Mouse (Mus musculus): ENCODE measurements around the gene Rer1. TPM values are rescaled to one million over a fixed set of nuclear protein-coding genes. Genes with fewer than 3 reads are reported as not detected.
A peak's percentile ranks its signal among the peaks of the same experiment; 100 is the strongest.

Gene Rer1
- polyA plus RNA-seq, 1 experiment = 97.9 TPM

DNA sequence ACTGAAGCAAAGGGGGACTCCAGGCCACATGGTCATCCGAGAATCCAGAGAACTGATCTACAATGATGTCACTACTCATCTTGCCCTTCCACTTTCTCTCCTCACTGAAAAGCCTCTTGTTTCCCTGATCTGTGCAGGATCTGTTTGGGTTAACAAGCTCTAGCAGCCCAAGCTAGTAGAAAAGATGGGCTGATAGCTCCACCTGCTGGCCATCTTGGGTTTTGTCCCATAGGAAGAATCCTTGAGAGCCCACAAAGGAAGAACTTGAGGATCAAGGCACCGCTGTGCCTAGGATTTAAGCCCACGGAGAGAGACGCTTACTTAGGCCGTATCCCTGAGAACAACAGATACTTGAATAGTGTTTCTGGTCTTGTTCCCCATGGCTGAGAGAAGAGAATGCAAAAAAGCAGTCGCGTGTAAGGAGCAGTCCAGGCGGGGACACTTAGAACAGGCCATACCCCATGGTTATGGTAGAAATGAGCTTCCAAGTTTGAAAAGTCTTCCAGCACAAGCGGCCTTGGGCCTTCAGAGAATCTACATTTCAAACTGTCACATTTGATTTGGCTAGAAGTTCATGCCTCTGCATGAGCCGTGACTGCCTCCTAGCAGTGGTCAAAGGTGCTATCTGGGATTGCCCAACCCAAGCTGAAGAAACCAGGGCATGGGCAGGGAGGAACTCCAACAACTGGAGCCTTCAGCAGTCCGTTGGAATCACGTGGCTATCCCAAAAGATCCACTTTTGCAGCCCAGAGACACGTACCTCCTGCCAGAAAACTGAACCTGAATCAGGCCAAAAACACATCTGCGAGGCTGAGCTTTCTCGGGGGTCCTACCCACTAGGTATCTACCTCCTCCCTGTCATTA, 20.0 kb downstream of the Rer1 start:
- Histone ChIP-seq H3K27ac (ENCODE audit: insufficient read depth, low read depth, low read length) (peak overlapping the region; percentile 20; the same call in 1 of the 2 replicates), H3K4me1 (ENCODE audit: control insufficient read depth, insufficient read depth, low read length) (peaks cover 16% of the 10 kb centered on the region), H3K4me3 (ENCODE audit: insufficient read depth, low read length) (peak overlapping the region; percentile 56)
- 0 out of 2 replicates have a peak, but pooled peaks have one; percentile 41 for TF ChIP-seq CTCF (IDR thresholded peaks at IDR 0.05; ENCODE audit: low read depth, low read length)
- TF ChIP-seq POLR2A (IDR thresholded peaks at IDR 0.05; ENCODE audit: borderline replicate concordance, low read depth, low read length) = no peak

DNA sequence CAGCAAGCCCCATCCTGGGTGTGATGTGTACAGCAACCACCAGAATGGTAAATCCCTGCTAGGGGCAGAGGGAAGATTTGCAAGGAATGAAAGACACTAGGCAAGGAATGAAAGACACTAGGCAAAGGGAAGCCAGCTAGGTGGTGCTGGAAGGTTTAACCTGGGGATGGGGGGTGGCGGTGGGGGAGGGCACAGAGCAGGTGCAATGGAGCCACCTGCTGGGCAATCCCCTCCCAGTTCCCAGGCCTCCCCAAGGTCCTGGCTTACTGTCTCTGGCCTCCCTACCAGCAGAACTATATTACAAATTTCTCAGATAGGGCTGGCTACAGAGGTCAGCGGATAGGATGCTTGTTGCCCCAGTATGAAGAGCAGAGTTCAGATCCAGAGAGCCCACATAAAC, 21.7 kb downstream of the Rer1 start:
- no peak overlapping the region for H3K27ac ChIP-seq (ENCODE audit: insufficient read depth, low read depth, low read length)

DNA sequence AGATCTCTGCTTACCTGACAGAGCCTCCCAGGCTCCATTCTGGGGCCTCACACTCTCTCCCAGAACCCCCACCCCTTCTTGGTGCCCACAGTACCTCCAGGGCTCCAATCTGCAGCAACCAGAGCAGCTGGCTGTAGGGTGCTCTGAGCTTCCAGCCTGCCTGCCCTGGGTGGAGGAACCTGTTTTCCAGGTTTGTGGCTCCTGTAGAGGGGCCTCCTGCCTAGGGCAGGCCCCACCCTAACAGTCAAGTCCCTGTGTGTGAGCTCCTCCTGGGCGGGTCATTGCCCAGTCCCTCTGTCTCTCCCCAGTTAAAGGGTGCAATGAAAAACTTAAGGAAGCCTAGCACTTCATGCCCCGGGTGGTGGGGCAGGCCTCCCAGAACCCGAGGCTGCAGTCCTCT, 22.3 kb downstream of the Rer1 start:
- H3K27ac ChIP-seq (ENCODE audit: insufficient read depth, low read depth, low read length) = no peak overlapping the region
- H3K4me3 ChIP-seq (ENCODE audit: insufficient read depth, low read length) = no peak overlapping the region
- no peak for TF ChIP-seq CTCF (IDR thresholded peaks at IDR 0.05; ENCODE audit: low read depth, low read length)
- TF ChIP-seq POLR2A (IDR thresholded peaks at IDR 0.05; ENCODE audit: borderline replicate concordance, low read depth, low read length) = no peak
- H3K4me1 ChIP-seq (ENCODE audit: control insufficient read depth, insufficient read depth, low read length) = peaks cover 11% of the 10 kb centered on the region

More for the DNA sequence above, 21.7 kb downstream of the Rer1 start:
- Histone ChIP-seq H3K4me3 (ENCODE audit: insufficient read depth, low read length) (no peak overlapping the region), H3K4me1 (ENCODE audit: control insufficient read depth, insufficient read depth, low read length) (peaks cover 13% of the 10 kb centered on the region)
- TF ChIP-seq CTCF (IDR thresholded peaks at IDR 0.05; ENCODE audit: low read depth, low read length) (no peak), POLR2A (IDR thresholded peaks at IDR 0.05; ENCODE audit: borderline replicate concordance, low read depth, low read length) (no peak)

DNA sequence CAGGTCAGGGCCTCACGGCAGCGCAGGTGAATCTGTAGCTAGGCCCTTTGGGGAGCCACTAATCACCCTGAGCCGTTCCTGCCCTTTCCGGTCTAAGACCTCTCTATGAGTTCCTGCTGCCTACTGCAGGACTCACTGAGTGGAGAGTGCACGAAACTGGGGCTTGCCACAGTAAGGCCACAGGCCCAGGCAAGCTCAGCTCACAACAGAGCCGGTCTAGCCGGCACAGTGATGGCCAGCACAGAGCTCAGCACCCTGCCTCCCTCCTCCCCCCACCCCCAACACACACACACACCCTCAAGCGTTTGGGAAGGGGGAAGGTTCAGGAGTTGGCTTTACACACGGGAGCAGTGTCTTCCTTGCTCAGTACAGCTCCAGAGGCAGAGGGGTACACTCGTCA, 27.9 kb downstream of the Rer1 start:
- TF ChIP-seq POLR2A (IDR thresholded peaks at IDR 0.05; ENCODE audit: borderline replicate concordance, low read depth, low read length) (no peak), CTCF (IDR thresholded peaks at IDR 0.05; ENCODE audit: low read depth, low read length) (no peak)
- H3K27ac ChIP-seq (ENCODE audit: insufficient read depth, low read depth, low read length) = no peak overlapping the region
- H3K4me1 ChIP-seq (ENCODE audit: control insufficient read depth, insufficient read depth, low read length) = peaks cover 8% of the 10 kb centered on the region
- H3K4me3 ChIP-seq (ENCODE audit: insufficient read depth, low read length) = no peak overlapping the region

DNA sequence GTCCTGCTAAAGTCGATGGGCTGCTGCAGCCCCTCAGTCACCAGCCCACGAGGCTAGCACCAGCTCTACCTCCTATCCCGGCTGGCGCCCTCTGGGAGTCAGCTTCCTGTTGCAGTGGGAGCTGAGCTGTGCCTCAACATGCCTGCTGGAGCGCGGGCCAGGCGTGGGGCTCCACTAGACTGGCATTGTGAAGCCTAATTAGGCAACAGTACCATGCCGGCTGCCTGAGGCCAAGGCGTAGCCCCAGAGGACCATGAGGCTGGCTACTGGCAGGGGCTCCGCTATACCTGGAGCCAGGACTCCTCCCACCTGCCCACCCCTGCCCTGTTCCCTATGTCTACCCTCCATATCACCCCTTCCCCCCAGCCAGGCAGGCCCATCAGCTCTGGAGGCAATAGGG, 29.5 kb downstream of the Rer1 start, which contains the start of gene Plch2:
Gene Plch2 (minus strand): TSS at position 61 of the 400 bp plus-strand sequence.
- no peak within 1 kb of the TSS for H3K4me3 ChIP-seq (ENCODE audit: insufficient read depth, low read length)
- H3K4me1 ChIP-seq (ENCODE audit: control insufficient read depth, insufficient read depth, low read length) = peaks cover 8% of the 10 kb centered on the region
- TF ChIP-seq POLR2A (IDR thresholded peaks at IDR 0.05; ENCODE audit: borderline replicate concordance, low read depth, low read length) = no peak
- TF ChIP-seq CTCF (IDR thresholded peaks at IDR 0.05; ENCODE audit: low read depth, low read length) = no peak
- H3K27ac ChIP-seq (ENCODE audit: insufficient read depth, low read depth, low read length) = no peak within 1 kb of the TSS

DNA sequence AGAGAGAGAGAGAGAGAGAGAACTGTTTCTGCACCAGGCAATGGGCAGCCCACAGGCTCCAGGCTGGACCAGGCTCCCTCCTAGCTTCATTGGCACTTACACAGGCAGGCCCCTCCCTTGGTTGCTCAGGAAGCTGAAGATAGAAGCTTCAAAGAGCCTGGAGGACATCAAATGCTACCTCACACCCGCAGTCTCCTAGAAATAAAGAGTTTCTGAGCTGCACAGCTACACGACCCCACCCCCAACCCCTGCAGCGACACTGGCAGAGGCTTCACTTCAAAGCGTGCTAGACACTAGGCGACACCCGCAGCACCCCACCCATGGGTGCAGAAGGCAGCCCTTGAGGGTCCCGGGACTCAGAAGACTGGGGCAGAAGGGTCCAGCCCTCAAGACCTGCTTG, 36.1 kb downstream of the Rer1 start:
- H3K4me3 ChIP-seq (ENCODE audit: insufficient read depth, low read length) = no peak overlapping the region
- TF ChIP-seq POLR2A (IDR thresholded peaks at IDR 0.05; ENCODE audit: borderline replicate concordance, low read depth, low read length) = no peak
- TF ChIP-seq CTCF (IDR thresholded peaks at IDR 0.05; ENCODE audit: low read depth, low read length) = no peak
- peaks cover 8% of the 10 kb centered on the region for H3K4me1 ChIP-seq (ENCODE audit: control insufficient read depth, insufficient read depth, low read length)
- no peak overlapping the region for H3K27ac ChIP-seq (ENCODE audit: insufficient read depth, low read depth, low read length)

DNA sequence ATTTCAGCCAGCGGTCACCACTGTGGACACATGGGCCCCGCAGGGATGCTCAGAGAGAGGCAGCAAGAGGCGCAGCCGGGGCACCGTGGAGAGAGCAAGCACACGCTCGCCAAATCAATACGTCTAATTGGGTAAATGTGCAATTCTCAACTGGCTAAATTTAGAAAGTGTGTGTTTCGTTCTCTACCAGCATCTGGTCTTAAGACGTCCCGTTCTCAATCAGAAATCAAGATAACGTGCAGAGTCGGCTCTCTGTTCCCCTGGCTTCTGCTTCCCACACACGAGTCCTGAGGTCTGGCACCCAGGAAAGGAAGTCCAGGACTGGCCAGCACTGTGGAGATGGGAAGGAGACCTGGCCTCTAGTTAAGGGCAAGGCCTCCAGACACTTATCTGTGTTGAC, 39.5 kb downstream of the Rer1 start:
- no peak for TF ChIP-seq POLR2A (IDR thresholded peaks at IDR 0.05; ENCODE audit: borderline replicate concordance, low read depth, low read length)
- TF ChIP-seq CTCF (IDR thresholded peaks at IDR 0.05; ENCODE audit: low read depth, low read length) = no peak
- H3K4me1 ChIP-seq (ENCODE audit: control insufficient read depth, insufficient read depth, low read length) = no peaks in the 10 kb centered on the region
- H3K4me3 ChIP-seq (ENCODE audit: insufficient read depth, low read length) = no peak overlapping the region
- H3K27ac ChIP-seq (ENCODE audit: insufficient read depth, low read depth, low read length) = no peak overlapping the region

DNA sequence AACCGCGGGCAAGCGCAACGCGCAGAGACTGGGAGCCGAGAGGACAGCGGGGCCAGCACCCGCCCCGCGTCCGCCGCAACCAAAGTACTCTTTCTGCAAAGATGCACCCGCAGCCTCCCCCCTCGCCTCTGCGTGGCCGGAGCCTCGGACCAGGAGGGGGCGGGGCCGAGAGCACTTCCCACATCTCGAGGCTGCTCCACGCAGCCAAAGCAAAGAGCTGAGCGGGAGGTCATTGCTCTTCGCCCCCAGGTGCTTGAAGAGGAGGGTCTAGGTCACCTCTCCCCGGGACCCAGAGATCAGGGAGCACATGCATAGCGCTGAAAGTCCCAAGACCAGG, 42.9 kb downstream of the Rer1 start:
- TF ChIP-seq POLR2A (IDR thresholded peaks at IDR 0.05; ENCODE audit: borderline replicate concordance, low read depth, low read length) (no peak), CTCF (IDR thresholded peaks at IDR 0.05; ENCODE audit: low read depth, low read length) (no peak)
- no peak overlapping the region for H3K27ac ChIP-seq (ENCODE audit: insufficient read depth, low read depth, low read length)
- no peaks in the 10 kb centered on the region for H3K4me1 ChIP-seq (ENCODE audit: control insufficient read depth, insufficient read depth, low read length)
- H3K4me3 ChIP-seq (ENCODE audit: insufficient read depth, low read length) = no peak overlapping the region

DNA sequence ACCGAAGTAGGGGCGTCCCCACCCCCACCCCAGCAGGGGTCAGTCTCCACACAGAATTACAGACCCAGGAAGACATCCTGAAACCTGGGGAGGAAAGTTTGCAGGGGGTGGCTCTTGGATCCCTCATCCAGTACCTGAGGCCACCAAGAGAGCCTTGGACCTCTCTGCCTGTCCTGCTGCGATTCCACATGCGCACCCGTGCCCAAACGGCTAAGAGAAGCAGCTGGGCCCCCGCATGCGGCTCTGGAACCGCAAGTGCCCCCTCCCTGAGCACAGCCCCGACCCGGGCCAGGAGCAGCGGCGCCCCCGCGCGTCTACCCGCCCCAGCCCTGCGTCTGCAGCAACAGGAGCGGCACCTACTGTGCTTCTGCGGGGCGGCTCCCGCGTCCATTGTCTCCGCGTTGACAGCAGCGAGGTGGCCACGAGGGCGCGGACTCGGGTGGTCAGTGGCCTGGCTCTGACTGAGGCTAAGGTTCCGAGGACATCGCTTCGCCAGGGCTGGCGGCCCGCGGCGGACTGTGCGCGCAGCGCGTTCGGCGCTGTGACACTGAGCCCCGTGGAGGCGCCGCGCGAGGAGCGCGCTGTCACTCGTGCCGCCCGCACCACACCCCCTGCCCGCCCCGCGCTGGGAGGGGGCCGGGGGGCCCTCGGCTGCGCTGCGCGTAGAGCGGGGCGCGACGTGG, 43.4 kb downstream of the Rer1 start:
- no peak overlapping the region for H3K27ac ChIP-seq (ENCODE audit: insufficient read depth, low read depth, low read length)
- TF ChIP-seq POLR2A (IDR thresholded peaks at IDR 0.05; ENCODE audit: borderline replicate concordance, low read depth, low read length) = no peak

DNA sequence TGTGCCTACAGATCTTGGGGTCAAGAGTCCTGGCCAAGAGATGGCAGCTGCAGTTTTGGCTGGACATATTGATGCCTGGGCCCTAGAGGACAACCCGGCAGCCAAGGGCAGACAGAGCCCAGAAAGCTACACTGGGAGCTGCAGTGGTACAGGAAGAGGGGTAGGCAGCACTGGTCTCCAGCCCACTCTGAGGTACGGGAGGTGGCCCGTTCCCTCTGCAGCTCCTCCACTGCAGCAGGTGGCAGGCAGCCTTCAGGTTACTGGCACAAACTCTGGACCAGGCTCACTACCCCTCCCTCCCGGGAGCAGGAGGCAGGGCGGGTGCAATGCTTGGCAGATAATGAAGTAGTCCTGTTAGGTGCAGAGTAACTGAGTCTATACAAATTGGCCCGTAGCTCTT, 45.5 kb downstream of the Rer1 start:
- Histone ChIP-seq H3K4me1 (ENCODE audit: control insufficient read depth, insufficient read depth, low read length) (no peaks in the 10 kb centered on the region), H3K4me3 (ENCODE audit: insufficient read depth, low read length) (no peak overlapping the region), H3K27ac (ENCODE audit: insufficient read depth, low read depth, low read length) (no peak overlapping the region)
- TF ChIP-seq POLR2A (IDR thresholded peaks at IDR 0.05; ENCODE audit: borderline replicate concordance, low read depth, low read length) (no peak), CTCF (IDR thresholded peaks at IDR 0.05; ENCODE audit: low read depth, low read length) (no peak)

More for the DNA sequence above, 43.4 kb downstream of the Rer1 start:
- H3K4me1 ChIP-seq (ENCODE audit: control insufficient read depth, insufficient read depth, low read length) = no peaks in the 10 kb centered on the region
- H3K4me3 ChIP-seq (ENCODE audit: insufficient read depth, low read length) = no peak overlapping the region

Data from bone marrow macrophage, adult 2 months (primary cell).